ENCODE assay signal across 9 mouse cellular contexts in genomic region chr6:71868809-71869208, GRCm38 (mm10). TPM values are rescaled to one million over a fixed set of nuclear protein-coding genes. Genes with fewer than 3 reads are reported as not detected.
A peak's percentile ranks its signal among the peaks of the same experiment; 100 is the strongest.
DNase-seq lines count a peak whose midpoint lies in the region; TF ChIP-seq lines count a peak whose summit lies in the region.
"Had no signal": no experiment of that assay in that cellular context is flagged by ENCODE, and none has a peak within 500 bp of the region (broad histone marks: within the 10 kb centered on the region; RNA-seq: fewer than 3 reads in every experiment).

No protein-coding gene starts in this region.

- peak; percentile 48 for TF ChIP-seq CTCF in left cerebral cortex, adult 2 months (IDR thresholded peaks at IDR 0.05)

- no peak for DNase-seq in left cerebral cortex, adult 2 months (ENCODE audit: extremely low spot score in 1 of 2, low spot score in 2 of 2)
- DNase-seq in left cerebral cortex, adult 18-20 months (ENCODE audit: low spot score in 2 of 2), result no peak
- DNase-seq in CD4-positive helper T cell, adult 2 months (ENCODE audit: low read depth, low spot score), result peak; percentile 49
- peak; percentile 11 for DNase-seq in MN1 (ENCODE audit: low spot score)
- DNase-seq in lung, postnatal 36 days, result peak; percentile 38
- no peak for DNase-seq in frontal cortex, postnatal 25 days (ENCODE audit: low spot score in 2 of 2)
- DNase-seq in adrenal gland, adult (ENCODE audit: inconsistent age in 2 of 2, low spot score in 1 of 2), result no peak
- DNase-seq: adrenal gland, postnatal 25 days had no signal

- H3K27ac ChIP-seq in left cerebral cortex, adult 2 months, result no peak overlapping the region
- H3K27ac ChIP-seq: liver, embryonic 15.5 days had no signal

- intact Hi-C loops in left cerebral cortex, adult 2 months (cut with DNase I), result loop anchor here (10.0 kb wide), 1 partner anchor 456 kb away; no protein-coding TSS in a partner anchor

- H3K4me3 ChIP-seq in left cerebral cortex, adult 2 months, result no peak overlapping the region
- H3K4me3 ChIP-seq: liver, embryonic 15.5 days had no signal

RNA-seq across cellular contexts. Expression of gene Immt, which starts 37.7 kb away (rescaled TPM):
- 100 to 1,000 TPM; 126 to 150 TPM for total RNA-seq in left cerebral cortex, adult 2 months (2021)
- 100 to 1,000 TPM; 144 to 145 TPM for total RNA-seq in left cerebral cortex, adult 18-20 months (2021)

RNA-seq across cellular contexts. Expression of gene Ptcd3, which starts 39.7 kb away (rescaled TPM):
- total RNA-seq in left cerebral cortex, adult 2 months (2021), result 10 to 100 TPM; 74.3 to 74.8 TPM
- total RNA-seq in left cerebral cortex, adult 18-20 months (2021), result 10 to 100 TPM; 64.2 to 65.2 TPM

RNA-seq across cellular contexts. Expression of gene Polr1a, which starts 40.0 kb away (rescaled TPM):
- 10 to 100 TPM; 31.8 to 31.9 TPM for total RNA-seq in left cerebral cortex, adult 2 months (2021)
- total RNA-seq in left cerebral cortex, adult 18-20 months (2021), result 10 to 100 TPM; 31.4 to 31.8 TPM

RNA-seq across cellular contexts. Expression of gene Mrpl35, which starts 42.0 kb away (rescaled TPM):
- total RNA-seq in left cerebral cortex, adult 2 months (2021), result 10 to 100 TPM; 27.8 to 29.6 TPM
- 10 to 100 TPM; 30.9 to 34.0 TPM for total RNA-seq in left cerebral cortex, adult 18-20 months (2021)

Comparison
In these comparisons a context has a peak if more than half of its experiments do, and no peak if none do; other contexts are left out.
1. DNase-seq: peak in CD4-positive helper T cell, adult 2 months (single experiment), MN1 (single experiment) and lung, postnatal 36 days (single experiment); none in left cerebral cortex, adult 2 months (0 of 2), left cerebral cortex, adult 18-20 months (0 of 2), frontal cortex, postnatal 25 days (0 of 2) and adrenal gland, adult (0 of 2).